Mouse (Mus musculus): ENCODE measurements around the gene Ncoa1. TPM values are rescaled to one million over a fixed set of nuclear protein-coding genes. Genes with fewer than 3 reads are reported as not detected.
A peak's percentile ranks its signal among the peaks of the same experiment; 100 is the strongest.

The Ncoa1 gene
- polyA plus RNA-seq (2015; fragmentation: Nextera tagmentation; extraction: Ambion mirVana) = 7.8 and 8.0 TPM in 2 replicates

- H3K9me3 ChIP-seq (replicated peaks) = no peaks in the 10 kb centered on the region
- H3K36me3 ChIP-seq = no peaks in the 10 kb centered on the region
- H3K9ac ChIP-seq = peak within 1 kb of the TSS; percentile 92
- WGBS = 1% methylated on average over 67 of the region's 98 CpGs
- peaks cover 24% of the 10 kb centered on the region for H3K4me1 ChIP-seq (replicated peaks)
- ATAC-seq (replicated peaks; ENCODE audit: insufficient number of reproducible peaks, insufficient read depth, low FRiP score, low read depth) = peak; percentile 84
- peak within 1 kb of the TSS; percentile 82 for H3K4me3 ChIP-seq
- peak within 1 kb of the TSS; percentile 80 for H3K4me2 ChIP-seq
- no peaks in the 10 kb centered on the region; the same call in 1 of the 2 replicates for H3K27me3 ChIP-seq
- H3K27ac ChIP-seq = peak within 1 kb of the TSS; percentile 94
Measured at GRCm38 (mm10) chr12:4476832-4477671, at the start of gene Ncoa1. Gene Ncoa1, minus strand, starts transcription at chr12:4477182.

- H3K4me1 ChIP-seq (replicated peaks) = peaks cover 20% of the 10 kb centered on the region
- H3K36me3 ChIP-seq = no peaks in the 10 kb centered on the region
- ATAC-seq (replicated peaks; ENCODE audit: insufficient number of reproducible peaks, insufficient read depth, low FRiP score, low read depth) = 0 out of 2 replicates have a peak, but pooled peaks have one; percentile 35
- H3K4me3 ChIP-seq = no peak overlapping the region
- 41% methylated on average over 7 of the region's 7 CpGs for WGBS
- no peak overlapping the region for H3K4me2 ChIP-seq
- H3K27ac ChIP-seq = no peak overlapping the region
- H3K9me3 ChIP-seq (replicated peaks) = no peaks in the 10 kb centered on the region
- H3K27me3 ChIP-seq = no peaks in the 10 kb centered on the region
- H3K9ac ChIP-seq = no peak overlapping the region
Measured at GRCm38 (mm10) chr12:4524546-4524945, 47.6 kb upstream of the Ncoa1 start.

GRCm38 (mm10) chr12:4523688-4524298, 46.8 kb upstream of the Ncoa1 start:
- H3K36me3 ChIP-seq = no peaks in the 10 kb centered on the region
- no peaks in the 10 kb centered on the region for H3K27me3 ChIP-seq
- no peaks in the 10 kb centered on the region for H3K9me3 ChIP-seq (replicated peaks)
- H3K9ac ChIP-seq = no peak overlapping the region
- peak overlapping the region; percentile 27; the same call in 1 of the 2 replicates for H3K27ac ChIP-seq
- peaks cover 20% of the 10 kb centered on the region for H3K4me1 ChIP-seq (replicated peaks)
- peak overlapping the region; percentile 49 for H3K4me2 ChIP-seq
- WGBS = 45% methylated on average over 9 of the region's 9 CpGs
- no peak for ATAC-seq (replicated peaks; ENCODE audit: insufficient number of reproducible peaks, insufficient read depth, low FRiP score, low read depth)
- H3K4me3 ChIP-seq = no peak overlapping the region

GRCm38 (mm10) chr12:4523208-4523607, 46.2 kb upstream of the Ncoa1 start:
- no peaks in the 10 kb centered on the region for H3K27me3 ChIP-seq
- H3K4me1 ChIP-seq (replicated peaks) = peaks cover 20% of the 10 kb centered on the region
- peak; percentile 35; the same call in 1 of the 2 replicates for ATAC-seq (replicated peaks; ENCODE audit: insufficient number of reproducible peaks, insufficient read depth, low FRiP score, low read depth)
- peak overlapping the region; percentile 49 for H3K4me2 ChIP-seq
- peak overlapping the region; percentile 27; the same call in 1 of the 2 replicates for H3K27ac ChIP-seq
- H3K9me3 ChIP-seq (replicated peaks) = no peaks in the 10 kb centered on the region
- no peaks in the 10 kb centered on the region for H3K36me3 ChIP-seq
- WGBS = 5% methylated on average over 10 of the region's 10 CpGs
- no peak overlapping the region for H3K9ac ChIP-seq
- H3K4me3 ChIP-seq = no peak overlapping the region

- no peak overlapping the region for H3K9ac ChIP-seq
- WGBS = 73% methylated on average over 11 of the region's 11 CpGs
Measured at GRCm38 (mm10) chr12:4518957-4519356, 42.0 kb upstream of the Ncoa1 start.

GRCm38 (mm10) chr12:4509591-4510061, 32.6 kb upstream of the Ncoa1 start:
- Histone ChIP-seq H3K4me1 (replicated peaks) (no peaks in the 10 kb centered on the region), H3K9ac (no peak overlapping the region), H3K4me2 (peak overlapping the region; percentile 41; the same call in 1 of the 2 replicates), H3K36me3 (no peaks in the 10 kb centered on the region), H3K27ac (no peak overlapping the region), H3K4me3 (no peak overlapping the region; the same call in 1 of the 2 replicates), H3K27me3 (no peaks in the 10 kb centered on the region), H3K9me3 (replicated peaks) (no peaks in the 10 kb centered on the region)
- 63% methylated on average over 12 of the region's 12 CpGs for WGBS
- no peak for ATAC-seq (replicated peaks; ENCODE audit: insufficient number of reproducible peaks, insufficient read depth, low FRiP score, low read depth)

More at GRCm38 (mm10) chr12:4518957-4519356, 42.0 kb upstream of the Ncoa1 start:
- ATAC-seq (replicated peaks; ENCODE audit: insufficient number of reproducible peaks, insufficient read depth, low FRiP score, low read depth) = no peak
- H3K4me2 ChIP-seq = no peak overlapping the region
- H3K27ac ChIP-seq = no peak overlapping the region
- no peaks in the 10 kb centered on the region for H3K9me3 ChIP-seq (replicated peaks)
- no peaks in the 10 kb centered on the region for H3K36me3 ChIP-seq
- peaks cover 11% of the 10 kb centered on the region for H3K4me1 ChIP-seq (replicated peaks)
- no peaks in the 10 kb centered on the region for H3K27me3 ChIP-seq
- no peak overlapping the region for H3K4me3 ChIP-seq

GRCm38 (mm10) chr12:4508182-4508581, 31.2 kb upstream of the Ncoa1 start:
- Histone ChIP-seq H3K9me3 (replicated peaks) (no peaks in the 10 kb centered on the region), H3K36me3 (no peaks in the 10 kb centered on the region), H3K4me2 (no peak overlapping the region), H3K4me1 (replicated peaks) (no peaks in the 10 kb centered on the region), H3K4me3 (no peak overlapping the region), H3K27me3 (no peaks in the 10 kb centered on the region), H3K27ac (no peak overlapping the region), H3K9ac (no peak overlapping the region)
- 53% methylated on average over 1 of the region's 1 CpGs for WGBS
- no peak for ATAC-seq (replicated peaks; ENCODE audit: insufficient number of reproducible peaks, insufficient read depth, low FRiP score, low read depth)

GRCm38 (mm10) chr12:4507461-4507860, 30.5 kb upstream of the Ncoa1 start:
- no peaks in the 10 kb centered on the region for H3K36me3 ChIP-seq
- ATAC-seq (replicated peaks; ENCODE audit: insufficient number of reproducible peaks, insufficient read depth, low FRiP score, low read depth) = no peak
- no peaks in the 10 kb centered on the region for H3K9me3 ChIP-seq (replicated peaks)
- WGBS = 30% methylated on average over 6 of the region's 6 CpGs
- H3K27me3 ChIP-seq = no peaks in the 10 kb centered on the region
- H3K4me3 ChIP-seq = no peak overlapping the region
- no peaks in the 10 kb centered on the region for H3K4me1 ChIP-seq (replicated peaks)
- no peak overlapping the region for H3K9ac ChIP-seq
- H3K27ac ChIP-seq = no peak overlapping the region
- no peak overlapping the region for H3K4me2 ChIP-seq

GRCm38 (mm10) chr12:4506810-4507430, 29.9 kb upstream of the Ncoa1 start:
- no peaks in the 10 kb centered on the region for H3K4me1 ChIP-seq (replicated peaks)
- H3K4me3 ChIP-seq = no peak overlapping the region
- H3K4me2 ChIP-seq = no peak overlapping the region
- no peaks in the 10 kb centered on the region for H3K9me3 ChIP-seq (replicated peaks)
- 44% methylated on average over 7 of the region's 7 CpGs for WGBS
- no peak for ATAC-seq (replicated peaks; ENCODE audit: insufficient number of reproducible peaks, insufficient read depth, low FRiP score, low read depth)
- H3K27me3 ChIP-seq = no peaks in the 10 kb centered on the region
- H3K36me3 ChIP-seq = no peaks in the 10 kb centered on the region
- no peak overlapping the region for H3K27ac ChIP-seq
- no peak overlapping the region for H3K9ac ChIP-seq

- 52% methylated on average over 6 of the region's 6 CpGs for WGBS
- no peak for ATAC-seq (replicated peaks; ENCODE audit: insufficient number of reproducible peaks, insufficient read depth, low FRiP score, low read depth)
Measured at GRCm38 (mm10) chr12:4505298-4505697, 28.3 kb upstream of the Ncoa1 start.

GRCm38 (mm10) chr12:4503673-4504326, 26.8 kb upstream of the Ncoa1 start:
- Histone ChIP-seq H3K9ac (no peak overlapping the region), H3K27me3 (no peaks in the 10 kb centered on the region), H3K27ac (no peak overlapping the region), H3K9me3 (replicated peaks) (no peaks in the 10 kb centered on the region), H3K36me3 (no peaks in the 10 kb centered on the region), H3K4me2 (no peak overlapping the region), H3K4me3 (no peak overlapping the region), H3K4me1 (replicated peaks) (no peaks in the 10 kb centered on the region)
- ATAC-seq (replicated peaks; ENCODE audit: insufficient number of reproducible peaks, insufficient read depth, low FRiP score, low read depth) = no peak
- 72% methylated on average over 2 of the region's 2 CpGs for WGBS

More at GRCm38 (mm10) chr12:4505298-4505697, 28.3 kb upstream of the Ncoa1 start:
- Histone ChIP-seq H3K4me1 (replicated peaks) (no peaks in the 10 kb centered on the region), H3K27me3 (no peaks in the 10 kb centered on the region), H3K36me3 (no peaks in the 10 kb centered on the region), H3K27ac (no peak overlapping the region), H3K4me3 (no peak overlapping the region), H3K4me2 (no peak overlapping the region), H3K9me3 (replicated peaks) (no peaks in the 10 kb centered on the region), H3K9ac (no peak overlapping the region)

All from heart, embryonic 15.5 days (tissue).